Mouse (Mus musculus): ENCODE data around the gene Tet3.

DNA sequence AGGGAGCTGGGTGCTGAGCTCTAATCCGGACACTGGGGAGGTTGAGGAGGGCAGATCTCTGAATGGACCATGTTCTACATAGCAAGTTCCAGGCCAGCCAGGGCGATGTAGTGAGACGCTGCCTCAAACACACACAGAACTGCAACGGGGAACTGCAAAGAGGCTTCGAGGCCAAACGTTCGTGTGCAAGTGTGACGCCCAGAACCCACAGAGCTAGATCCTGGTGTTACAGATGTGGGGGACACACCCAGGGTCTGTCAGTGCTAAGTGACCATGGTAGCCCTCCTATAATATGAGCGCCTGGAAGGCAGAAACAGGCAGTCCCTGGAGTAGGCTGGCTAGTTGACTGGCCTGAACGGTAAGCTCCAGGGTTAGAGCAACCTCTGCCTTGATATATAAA lies 101.4 kb downstream of the Tet3 start:
- TF ChIP-seq POLR2A (IDR thresholded peaks at IDR 0.05; ENCODE audit: borderline replicate concordance, extremely low read depth, insufficient read depth, insufficient read length, poor library complexity, severe bottlenecking) (no peak), CTCF (IDR thresholded peaks at IDR 0.05; ENCODE audit: borderline replicate concordance, extremely low read depth, insufficient read depth, insufficient read length) (no peak)
